Mouse (Mus musculus) lung, postnatal 0 days (tissue): Measurements from ENCODE around the gene Ptpdc1. TPM values are rescaled to one million over a fixed set of nuclear protein-coding genes. Genes with fewer than 3 reads are reported as not detected.
A peak's percentile ranks its signal among the peaks of the same experiment; 100 is the strongest.

ENCODE experiments used
- ATAC-seq: fragments of 200-750 bp; cut with Nextera tagmentation; 2 replicates; pipeline ENCODE4 v1.8.0; 2017; ENCODE audit warnings: moderate library complexity
- DNase-seq: peaks from one replicate; pipeline ENCODE4 v3.0.0-alpha.2; 2016; ENCODE audit warnings: low spot score
- H3K27ac ChIP-seq: fragments of 300-500 bp; sonication (generic); 2 replicates; pipeline ENCODE4 v1.5.1; 2014; ENCODE audit warnings: antibody characterized with exemption, mild to moderate bottlenecking, low read length, mixed read lengths
- H3K27me3 ChIP-seq: fragments of 300-500 bp; sonication (generic); replicated peaks from 2 replicates; pipeline ENCODE4 v1.6.1; 2014; ENCODE audit warnings: low read length, mixed read lengths; ENCODE audit not compliant: insufficient read depth
- H3K36me3 ChIP-seq: fragments of 300-500 bp; sonication (generic); 2 replicates; pipeline ENCODE4 v1.6.1; 2014; ENCODE audit warnings: low read length, mixed read lengths; ENCODE audit not compliant: insufficient read depth
- H3K4me1 ChIP-seq: fragments of 300-500 bp; sonication (generic); 2 replicates; pipeline ENCODE4 v1.6.1; 2014; ENCODE audit warnings: antibody characterized with exemption, low read depth, low read length, mixed read lengths; ENCODE audit not compliant: insufficient read depth
- H3K4me2 ChIP-seq: fragments of 300-500 bp; sonication (generic); replicated peaks from 2 replicates; pipeline ENCODE4 v1.6.1; 2014; ENCODE audit warnings: low read depth, mild to moderate bottlenecking, low read length, moderate library complexity, mixed read lengths
- H3K4me3 ChIP-seq: fragments of 300-500 bp; sonication (generic); 2 replicates; pipeline ENCODE4 v1.5.1; 2014; ENCODE audit warnings: low read depth, low read length
- H3K9ac ChIP-seq: fragments of 300-500 bp; sonication (generic); replicated peaks from 2 replicates; pipeline ENCODE4 v1.6.1; 2014; ENCODE audit warnings: low read depth, mild to moderate bottlenecking
- H3K9me3 ChIP-seq: fragments of 300-500 bp; sonication (generic); 2 replicates; pipeline ENCODE4 v1.6.1; 2016; ENCODE audit warnings: low read length, mixed read lengths
- CTCF ChIP-seq: IDR thresholded peaks from 2 replicates; pipeline ENCODE4 v1.5.1; 2016; ENCODE audit warnings: antibody characterized with exemption, mild to moderate bottlenecking
- EP300 ChIP-seq: IDR thresholded peaks from 2 replicates; pipeline ENCODE4 v1.6.1; 2016; ENCODE audit warnings: antibody characterized with exemption, mild to moderate bottlenecking, control low read depth
- WGBS: fragments of 180-500 bp; shearing (Covaris S2); extraction: QIAGEN DNeasy Blood & Tissue Kit; methylation state at CpG from one replicate; pipeline ENCODE4 v1.1.7; 2014; 5-methylcytosine and 5-hydroxymethylcytosine counted together
- polyA plus RNA-seq: library from polyadenylated mRNA; unstranded; fragments of >200 nt; fragmentation: Nextera tagmentation; extraction: Ambion mirVana; gene quantifications from 2 replicates; pipeline ENCODE4 v1.2.1, GENCODE M21; 2015

Gene Ptpdc1
- polyA plus RNA-seq, 1 experiment from 2014 or later = 6.3 TPM

- Histone ChIP-seq H3K9me3 (no peaks in the 10 kb centered on the region), H3K27me3 (peaks cover 81% of the 10 kb centered on the region), H3K9ac (no peak overlapping the region), H3K4me2 (no peak overlapping the region), H3K27ac (no peak overlapping the region), H3K36me3 (no peaks in the 10 kb centered on the region), H3K4me3 (no peak overlapping the region), H3K4me1 (peaks cover 3% of the 10 kb centered on the region)
- no peak for ATAC-seq
- no peak for DNase-seq
- 3% methylated on average over 4 of the region's 4 CpGs for WGBS
- TF ChIP-seq EP300 (no peak), CTCF (no peak)
Observed at GRCm38 (mm10) chr13:48667461-48667860, 42.0 kb upstream of the Ptpdc1 start.

GRCm38 (mm10) chr13:48665656-48666597, 40.5 kb upstream of the Ptpdc1 start:
- H3K27me3 ChIP-seq = peaks cover 86% of the 10 kb centered on the region
- peaks cover 3% of the 10 kb centered on the region for H3K4me1 ChIP-seq
- 4% methylated on average over 58 of the region's 58 CpGs for WGBS
- H3K9ac ChIP-seq = no peak overlapping the region
- no peak overlapping the region for H3K4me3 ChIP-seq
- H3K4me2 ChIP-seq = 0 out of 2 replicates have a peak overlapping the region, but pooled peaks have one; percentile 5
- H3K27ac ChIP-seq = no peak overlapping the region
- no peaks in the 10 kb centered on the region for H3K36me3 ChIP-seq
- DNase-seq (no peak), ATAC-seq (no peak)
- no peak for TF ChIP-seq CTCF
- TF ChIP-seq EP300 = no peak
- H3K9me3 ChIP-seq = no peaks in the 10 kb centered on the region

GRCm38 (mm10) chr13:48664916-48665655, 39.6 kb upstream of the Ptpdc1 start:
- 2% methylated on average over 39 of the region's 39 CpGs for WGBS
- peaks cover 88% of the 10 kb centered on the region for H3K27me3 ChIP-seq
- H3K36me3 ChIP-seq = no peaks in the 10 kb centered on the region
- DNase-seq = no peak
- no peaks in the 10 kb centered on the region for H3K9me3 ChIP-seq
- no peak overlapping the region for H3K9ac ChIP-seq
- H3K4me2 ChIP-seq = no peak overlapping the region
- ATAC-seq = no peak
- peaks cover 3% of the 10 kb centered on the region for H3K4me1 ChIP-seq
- H3K27ac ChIP-seq = no peak overlapping the region
- no peak for TF ChIP-seq CTCF
- TF ChIP-seq EP300 = no peak
- H3K4me3 ChIP-seq = no peak overlapping the region

GRCm38 (mm10) chr13:48663988-48664339, 38.5 kb upstream of the Ptpdc1 start:
- no peak for ATAC-seq
- peaks cover 87% of the 10 kb centered on the region for H3K27me3 ChIP-seq
- H3K36me3 ChIP-seq = no peaks in the 10 kb centered on the region
- WGBS = 23% methylated on average over 7 of the region's 7 CpGs
- no peak overlapping the region for H3K9ac ChIP-seq
- no peak overlapping the region for H3K4me3 ChIP-seq
- no peak overlapping the region for H3K27ac ChIP-seq
- no peak for DNase-seq
- H3K4me2 ChIP-seq = no peak overlapping the region
- no peaks in the 10 kb centered on the region for H3K9me3 ChIP-seq
- H3K4me1 ChIP-seq = peaks cover 11% of the 10 kb centered on the region
- TF ChIP-seq EP300 (no peak), CTCF (no peak)

GRCm38 (mm10) chr13:48663211-48663987, 37.9 kb upstream of the Ptpdc1 start:
- Histone ChIP-seq H3K27ac (no peak overlapping the region), H3K9ac (no peak overlapping the region), H3K27me3 (peaks cover 87% of the 10 kb centered on the region), H3K4me3 (peak overlapping the region; percentile 33), H3K36me3 (no peaks in the 10 kb centered on the region), H3K4me2 (peak overlapping the region; percentile 66), H3K4me1 (peaks cover 8% of the 10 kb centered on the region; the same call in 1 of the 2 replicates), H3K9me3 (no peaks in the 10 kb centered on the region)
- DNase-seq = no peak
- no peak for ATAC-seq
- whole genome bisulfite sequencing = 9% methylated on average over 41 of the region's 54 CpGs
- no peak for TF ChIP-seq CTCF
